Mouse (Mus musculus) ES-E14 (cell line): Measurements from ENCODE around the gene Ccr4. TPM values are rescaled to one million over a fixed set of nuclear protein-coding genes. Genes with fewer than 3 reads are reported as not detected.

Experiments
- DNase-seq: peaks from one replicate; pipeline ENCODE4 v3.0.0-alpha.2; 2013; ENCODE audit warnings: low read depth, low spot score
- H3K27ac ChIP-seq: 2 replicates; pipeline ENCODE4 v1.5.1; 2012; ENCODE audit warnings: low read depth, mild to moderate bottlenecking, low read length, moderate library complexity, mixed read lengths; ENCODE audit not compliant: poor library complexity, insufficient read depth, severe bottlenecking
- H3K36me3 ChIP-seq: 2 replicates; pipeline ENCODE4 v1.6.1; 2012; ENCODE audit warnings: mild to moderate bottlenecking, low read length, moderate library complexity, mixed read lengths; ENCODE audit not compliant: control insufficient read depth, poor library complexity, insufficient read depth, severe bottlenecking
- H3K4me1 ChIP-seq, 2 experiments: fragments of 150-350 bp in 1 of 2; sonication (generic) in 1 of 2; 2 replicates each; pipeline ENCODE4 v1.6.1; 2012; ENCODE audit warnings: low read length in 2 of 2, mild to moderate bottlenecking in 1 of 2, mixed read lengths in 1 of 2; ENCODE audit not compliant: control insufficient read depth in 2 of 2, insufficient read depth in 2 of 2, poor library complexity in 1 of 2
- H3K4me3 ChIP-seq, 2 experiments: fragments of 150-350 bp in 1 of 2; sonication (generic) in 1 of 2; 2 replicates each; pipeline ENCODE4 v1.5.1; 2012; ENCODE audit warnings: low read length in 2 of 2, low read depth in 1 of 2, mild to moderate bottlenecking in 1 of 2, mixed read lengths in 1 of 2; ENCODE audit not compliant: insufficient read depth in 1 of 2, poor library complexity in 1 of 2, severe bottlenecking in 1 of 2
- H3K9ac ChIP-seq: 2 replicates; pipeline ENCODE4 v1.6.1; 2012; ENCODE audit warnings: low read depth, mild to moderate bottlenecking, low read length, mixed read lengths; ENCODE audit not compliant: poor library complexity, insufficient read depth, severe bottlenecking
- H3K9me3 ChIP-seq: fragments of 150-350 bp; sonication (generic); 2 replicates; pipeline ENCODE4 v1.6.1; 2012; ENCODE audit warnings: low read depth, mild to moderate bottlenecking, low read length; ENCODE audit not compliant: control insufficient read depth, insufficient read depth
- CHD2 ChIP-seq: IDR thresholded peaks from 2 replicates; pipeline ENCODE4 v1.6.1; 2014; ENCODE audit warnings: mild to moderate bottlenecking, low read depth, low read length, inconsistent platforms
- HCFC1 ChIP-seq: IDR thresholded peaks from 2 replicates; pipeline ENCODE4 v1.6.1; 2012; ENCODE audit warnings: low read length, inconsistent platforms, borderline replicate concordance; ENCODE audit not compliant: insufficient read depth
- MAFK ChIP-seq: IDR thresholded peaks from 2 replicates; pipeline ENCODE4 v1.6.1; 2014; ENCODE audit warnings: mild to moderate bottlenecking, low read depth, low read length, inconsistent platforms; ENCODE audit not compliant: insufficient read depth
- ZC3H11A ChIP-seq: IDR thresholded peaks from 2 replicates; pipeline ENCODE4 v1.6.1; 2012; ENCODE audit warnings: low read depth, mild to moderate bottlenecking, inconsistent platforms, low read length, borderline replicate concordance
- ZNF384 ChIP-seq: IDR thresholded peaks from 2 replicates; pipeline ENCODE4 v1.6.1; 2012; ENCODE audit warnings: low read depth, low read length, inconsistent platforms
- in situ Hi-C, 2 experiments: fragments of 600-800 bp; cut with MboI; formaldehyde crosslinking; loops; one replicate each; pipeline ENCODE4 v1.15.1; 2025; ENCODE audit warnings: low sequenced_read_pairs in 2 of 2, inconsistent platforms in 1 of 2; ENCODE audit not compliant: unreplicated experiment in 2 of 2
- total RNA-seq: library from RNA; depleted of rRNA; stranded (reverse); fragments of 300-350 nt; gene quantifications from 2 replicates; pipeline ENCODE4 v1.2.3, GENCODE M21; 2012

Gene Ccr4
- total RNA-seq, 1 experiment: 1.4 TPM

DNA sequence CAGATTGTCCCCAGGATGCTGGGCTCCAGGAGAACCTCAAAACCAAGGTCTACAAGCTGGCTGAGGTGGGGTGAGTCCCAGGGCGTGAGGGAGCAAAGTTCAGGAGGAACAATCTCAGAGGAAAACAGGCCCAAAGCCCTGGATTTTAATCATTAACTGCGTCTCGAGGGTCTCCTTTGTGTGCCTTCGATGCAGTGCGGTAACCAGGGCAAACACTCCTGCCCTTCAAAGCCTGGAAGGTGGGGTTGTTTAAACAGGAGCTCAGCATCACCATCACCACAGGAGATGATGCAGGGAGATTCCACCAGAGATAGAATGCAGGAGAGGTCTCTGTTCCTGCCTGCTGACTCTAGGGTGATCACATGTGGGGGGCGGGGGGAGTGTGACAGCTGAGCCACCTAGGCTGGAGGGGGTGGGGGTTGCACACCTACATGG is 42.9 kb upstream of the Ccr4 start:
- in situ Hi-C loops: no loop called here
- DNase-seq: no peak
- no peaks in the 10 kb centered on the region for H3K9me3 ChIP-seq
- H3K4me3 ChIP-seq: peak overlapping the region in 1 of 2 experiments; percentile 33; a peak in 1 of 4 replicates
- H3K4me1 ChIP-seq: peaks cover 21 to 40% of the 10 kb centered on the region in 2 experiments
- H3K27ac ChIP-seq: peak overlapping the region; percentile 66
- peaks cover 31% of the 10 kb centered on the region for H3K36me3 ChIP-seq
- peak overlapping the region; percentile 21; the same call in 1 of the 2 replicates for H3K9ac ChIP-seq
- TF ChIP-seq CHD2 (no peak), ZC3H11A (no peak), MAFK (no peak), HCFC1 (no peak), ZNF384 (no peak)

DNA sequence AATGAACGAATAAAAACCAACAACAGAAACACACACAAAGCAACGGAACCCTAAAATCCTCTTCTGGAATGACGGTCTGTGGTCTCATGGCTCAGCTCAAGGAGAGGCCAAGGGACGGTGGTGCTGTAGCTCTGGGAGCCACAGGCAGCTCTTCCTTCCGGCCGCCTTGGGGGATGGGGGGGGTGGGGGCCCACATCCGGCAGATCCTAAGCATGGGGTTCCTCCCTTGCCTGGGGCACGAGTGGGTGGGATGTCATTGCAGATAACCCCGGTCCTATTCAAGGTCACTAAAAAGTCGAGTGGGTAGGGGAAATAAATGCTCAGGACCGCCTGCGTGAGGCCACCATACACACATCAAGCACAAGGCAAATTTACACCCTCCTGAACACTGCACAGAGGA is 42.0 kb upstream of the Ccr4 start:
- no peak for DNase-seq
- in situ Hi-C loops: no loop called here
- H3K27ac ChIP-seq: peak overlapping the region; percentile 66; the same call in 1 of the 2 replicates
- H3K9me3 ChIP-seq: no peaks in the 10 kb centered on the region
- H3K4me1 ChIP-seq: peaks cover 24 to 43% of the 10 kb centered on the region in 2 experiments
- H3K4me3 ChIP-seq: peak overlapping the region; percentile 13 to 17; a peak in 3 of 4 replicates
- TF ChIP-seq MAFK: no peak
- no peak for TF ChIP-seq ZC3H11A
- peaks cover 30% of the 10 kb centered on the region for H3K36me3 ChIP-seq
- peak overlapping the region; percentile 7; the same call in 1 of the 2 replicates for H3K9ac ChIP-seq

DNA sequence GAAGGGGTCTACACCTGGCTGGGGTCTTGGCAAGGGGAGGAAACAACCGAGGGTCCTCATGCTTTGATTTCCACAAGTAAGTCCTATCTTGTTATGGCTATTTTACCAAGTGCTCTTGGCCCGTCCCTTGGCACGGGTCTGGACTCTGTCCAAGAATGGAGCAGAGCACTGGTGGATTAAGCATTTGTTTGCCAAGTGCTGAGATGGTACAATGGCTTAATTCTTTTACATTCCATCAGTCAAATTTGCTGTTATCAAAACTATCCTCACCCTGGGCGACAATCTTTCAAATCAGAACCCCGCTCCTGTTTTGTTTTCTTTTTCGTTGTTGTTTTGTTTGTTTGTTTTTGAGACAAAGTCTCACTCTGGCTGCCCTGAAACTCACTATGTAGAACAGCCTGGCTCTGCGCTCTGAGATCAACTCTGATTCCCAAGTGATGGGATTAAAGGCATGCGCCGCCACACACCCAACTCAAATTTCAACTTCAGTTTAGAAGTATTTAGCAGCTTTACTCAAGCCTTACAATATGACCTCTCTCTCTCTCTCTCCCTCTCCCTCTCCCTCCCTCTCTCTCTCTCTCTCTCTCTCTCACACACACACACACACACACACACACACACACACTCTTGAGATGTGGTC is 40.2 kb upstream of the Ccr4 start:
- H3K36me3 ChIP-seq: peaks cover 32% of the 10 kb centered on the region
- no peak for TF ChIP-seq ZNF384
- H3K9ac ChIP-seq: no peak overlapping the region
- in situ Hi-C loops: no loop called here
- H3K9me3 ChIP-seq: no peaks in the 10 kb centered on the region
- H3K4me1 ChIP-seq: peaks cover 22 to 52% of the 10 kb centered on the region in 2 experiments
- H3K27ac ChIP-seq: no peak overlapping the region
- H3K4me3 ChIP-seq: 0 out of 4 replicates have a peak overlapping the region, but pooled peaks of 1 of the 2 experiments have one; percentile 4
- no peak for DNase-seq

DNA sequence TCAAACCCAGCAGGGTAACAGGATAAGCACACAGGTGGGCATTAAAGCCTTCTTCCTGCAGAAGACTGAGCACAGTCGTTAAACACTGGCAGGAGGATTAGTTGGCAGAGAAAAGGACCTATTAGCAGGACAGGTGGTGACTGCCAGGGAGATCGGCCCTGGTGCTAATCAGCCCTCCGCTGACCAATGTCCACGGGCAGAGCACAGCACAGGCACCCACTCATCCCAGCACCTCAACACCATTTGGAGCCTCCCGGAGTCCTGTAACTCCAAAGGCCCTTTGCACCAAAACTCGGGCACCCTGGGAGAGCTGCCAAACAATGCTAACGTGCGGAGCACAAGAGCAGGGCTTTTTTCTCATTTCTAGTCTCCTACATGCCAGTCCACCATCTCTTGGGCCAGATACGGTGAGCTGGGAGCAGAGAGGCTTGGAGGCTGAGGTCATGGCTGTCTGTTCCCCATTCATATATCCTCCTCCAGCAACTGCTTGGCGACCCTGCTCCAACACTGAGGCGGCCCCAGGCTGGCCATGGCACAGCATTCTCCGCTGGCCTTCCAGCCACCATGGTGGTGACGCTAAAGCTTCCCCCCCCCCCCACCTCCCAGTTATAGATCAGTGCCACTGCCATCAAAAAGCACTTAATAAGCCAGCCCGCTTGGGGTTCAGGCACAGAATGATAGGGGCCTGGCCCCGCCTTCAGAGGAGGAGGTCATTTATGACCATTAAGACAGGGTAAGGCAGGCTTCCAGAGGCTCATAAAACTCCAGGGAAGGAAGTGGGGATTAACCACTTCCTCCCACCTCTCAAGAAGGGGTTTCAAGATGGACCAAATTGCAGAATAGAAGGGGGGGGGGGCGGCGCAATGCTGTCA is 39.4 kb upstream of the Ccr4 start:
- Histone ChIP-seq H3K27ac (no peak overlapping the region), H3K9ac (peak overlapping the region; percentile 23; the same call in 1 of the 2 replicates), H3K36me3 (peaks cover 34% of the 10 kb centered on the region), H3K4me3 (peak overlapping the region in 1 of 2 experiments; percentile 4; a peak in 2 of 4 replicates), H3K4me1 (peaks cover 22 to 56% of the 10 kb centered on the region in 2 experiments), H3K9me3 (no peaks in the 10 kb centered on the region)
- no peak for DNase-seq
- in situ Hi-C loops: no loop called here
- TF ChIP-seq ZC3H11A (no peak), ZNF384 (no peak), MAFK (no peak), HCFC1 (no peak), CHD2 (no peak)
